Mouse (Mus musculus) stomach, postnatal 0 days (tissue): Measurements from ENCODE around the gene Gja5. TPM values are rescaled to one million over a fixed set of nuclear protein-coding genes. Genes with fewer than 3 reads are reported as not detected.
A peak's percentile ranks its signal among the peaks of the same experiment; 100 is the strongest.

ENCODE experiments used
- ATAC-seq: fragments of 200-750 bp; cut with Nextera tagmentation; 2 replicates; pipeline ENCODE4 v1.8.0; 2017; ENCODE audit not compliant: low FRiP score, low TSS enrichment
- DNase-seq: peaks from one replicate; pipeline ENCODE4 v3.0.0-alpha.2; 2016; ENCODE audit warnings: low spot score
- H3K27ac ChIP-seq: fragments of 300-500 bp; sonication (generic); replicated peaks from 2 replicates; pipeline ENCODE4 v1.5.1; 2014; ENCODE audit warnings: mild to moderate bottlenecking, control low read depth
- H3K27me3 ChIP-seq: fragments of 300-500 bp; sonication (generic); 2 replicates; pipeline ENCODE4 v1.6.1; 2014; ENCODE audit warnings: low read length; ENCODE audit not compliant: control insufficient read depth, insufficient read depth
- H3K36me3 ChIP-seq: fragments of 300-500 bp; sonication (generic); 2 replicates; pipeline ENCODE4 v1.6.1; 2014; ENCODE audit warnings: low read length, mixed read lengths; ENCODE audit not compliant: control insufficient read depth, insufficient read depth
- H3K4me1 ChIP-seq: fragments of 300-500 bp; sonication (generic); replicated peaks from 2 replicates; pipeline ENCODE4 v1.6.1; 2014; ENCODE audit warnings: antibody characterized with exemption; ENCODE audit not compliant: control insufficient read depth, insufficient read depth
- H3K4me2 ChIP-seq: fragments of 300-500 bp; sonication (generic); replicated peaks from 2 replicates; pipeline ENCODE4 v1.6.1; 2014; ENCODE audit warnings: low read depth, mild to moderate bottlenecking, control low read depth, moderate library complexity
- H3K4me3 ChIP-seq: fragments of 300-500 bp; sonication (generic); 2 replicates; pipeline ENCODE4 v1.5.1; 2014; ENCODE audit warnings: low read depth, low read length, control low read depth
- H3K9ac ChIP-seq: fragments of 300-500 bp; sonication (generic); 2 replicates; pipeline ENCODE4 v1.6.1; 2014; ENCODE audit warnings: mild to moderate bottlenecking, low read length, control low read depth, mixed read lengths
- H3K9me3 ChIP-seq: fragments of 300-500 bp; sonication (generic); 2 replicates; pipeline ENCODE4 v1.6.1; 2016; ENCODE audit warnings: low read length; ENCODE audit not compliant: control insufficient read depth
- CTCF ChIP-seq: IDR thresholded peaks from 2 replicates; pipeline ENCODE4 v1.5.1; 2016; ENCODE audit warnings: antibody characterized with exemption, low read depth, mild to moderate bottlenecking, moderate library complexity
- EP300 ChIP-seq: optimal IDR thresholded peaks from 2 replicates; pipeline ENCODE3; 2016; ENCODE audit warnings: antibody characterized with exemption
- WGBS: fragments of 180-500 bp; shearing (Covaris S2); extraction: QIAGEN DNeasy Blood & Tissue Kit; methylation state at CpG from one replicate; pipeline ENCODE4 v1.1.7; 2014; 5-methylcytosine and 5-hydroxymethylcytosine counted together
- polyA plus RNA-seq: library from polyadenylated mRNA; unstranded; fragments of >200 nt; fragmentation: Nextera tagmentation; extraction: Ambion mirVana; gene quantifications from 2 replicates; pipeline ENCODE4 v1.2.1, GENCODE M21; 2015

Gene Gja5
- polyA plus RNA-seq, 1 experiment from 2014 or later, result 4.1 TPM

DNA sequence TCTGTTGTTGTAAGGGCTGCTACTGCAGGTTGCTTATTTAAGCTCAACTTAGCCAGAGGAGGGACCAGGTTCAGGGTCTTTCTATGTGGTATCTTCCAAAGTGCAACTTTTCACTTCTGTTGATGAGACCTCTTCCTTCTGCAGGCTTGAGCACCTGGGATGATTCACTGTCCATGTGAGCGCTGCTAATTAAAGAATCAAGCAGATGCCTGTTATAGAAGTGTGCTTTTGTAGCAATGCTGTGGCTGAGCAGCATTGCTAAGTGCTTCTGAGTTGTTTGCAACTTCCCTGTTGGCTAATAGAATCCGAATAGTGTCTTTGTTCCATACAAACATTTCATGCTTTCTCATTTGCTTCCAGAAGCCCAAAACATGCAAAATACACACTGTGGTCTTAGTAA, 34.2 kb upstream of the Gja5 start:
- 96% methylated on average over 2 of the region's 2 CpGs for WGBS
- H3K9me3 ChIP-seq, result no peaks in the 10 kb centered on the region
- no peak for TF ChIP-seq EP300
- TF ChIP-seq CTCF, result no peak
- H3K4me1 ChIP-seq, result no peaks in the 10 kb centered on the region
- peaks cover 8% of the 10 kb centered on the region for H3K36me3 ChIP-seq
- H3K27ac ChIP-seq, result no peak overlapping the region
- H3K4me3 ChIP-seq, result no peak overlapping the region
- H3K4me2 ChIP-seq, result no peak overlapping the region
- DNase-seq (no peak), ATAC-seq (no peak)
- no peak overlapping the region for H3K9ac ChIP-seq
- H3K27me3 ChIP-seq, result no peaks in the 10 kb centered on the region

DNA sequence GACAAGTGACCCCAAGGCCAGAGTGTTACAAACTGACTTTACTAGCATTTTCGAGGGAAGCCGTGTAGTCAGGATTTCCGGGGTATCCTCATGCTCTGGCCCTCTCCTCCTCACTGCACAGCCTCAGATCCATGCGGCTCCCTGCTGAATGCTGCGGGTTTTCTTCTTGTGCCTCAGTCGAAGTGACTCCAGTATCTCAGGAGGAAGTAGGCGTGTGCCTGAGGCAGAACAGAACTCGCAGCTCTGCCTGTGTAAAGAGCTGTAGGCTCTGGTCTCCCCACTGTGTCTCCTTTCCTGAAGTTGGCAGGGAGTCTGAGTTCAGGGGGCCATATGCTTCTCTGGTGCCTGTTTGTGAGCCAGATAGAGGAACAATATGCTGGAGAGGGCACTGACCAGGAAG, 33.4 kb upstream of the Gja5 start:
- no peak overlapping the region for H3K4me3 ChIP-seq
- no peaks in the 10 kb centered on the region for H3K27me3 ChIP-seq
- ATAC-seq (no peak), DNase-seq (no peak)
- H3K27ac ChIP-seq, result no peak overlapping the region
- WGBS, result 88% methylated on average over 8 of the region's 8 CpGs
- no peak overlapping the region for H3K9ac ChIP-seq
- H3K9me3 ChIP-seq, result no peaks in the 10 kb centered on the region
- no peak overlapping the region for H3K4me2 ChIP-seq
- TF ChIP-seq CTCF (no peak), EP300 (no peak)
- H3K36me3 ChIP-seq, result peaks cover 8% of the 10 kb centered on the region
- H3K4me1 ChIP-seq, result no peaks in the 10 kb centered on the region

DNA sequence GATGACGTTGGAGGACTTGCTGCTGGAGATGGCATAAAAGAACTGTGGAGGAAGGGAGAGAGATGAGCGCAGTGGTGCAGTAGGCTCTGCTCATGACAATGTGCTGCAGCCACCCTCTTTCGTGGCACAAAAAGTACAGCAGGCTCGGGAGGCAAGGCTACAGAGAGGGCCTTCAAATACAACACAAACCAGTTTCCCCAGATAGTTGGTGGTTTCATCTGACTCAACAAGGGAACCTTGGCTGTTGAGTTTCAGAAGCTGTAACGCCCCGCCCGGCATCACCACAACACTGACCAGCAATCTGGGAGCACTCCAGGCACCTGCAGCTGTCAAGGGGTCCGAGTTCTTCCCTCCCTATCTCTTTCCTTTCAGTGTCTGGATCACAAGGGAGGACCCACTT, 32.0 kb upstream of the Gja5 start:
- Histone ChIP-seq H3K4me2 (no peak overlapping the region), H3K27me3 (no peaks in the 10 kb centered on the region), H3K27ac (no peak overlapping the region), H3K4me1 (no peaks in the 10 kb centered on the region), H3K36me3 (peaks cover 8% of the 10 kb centered on the region), H3K9me3 (no peaks in the 10 kb centered on the region), H3K4me3 (no peak overlapping the region), H3K9ac (no peak overlapping the region)
- no peak for ATAC-seq
- WGBS, result 95% methylated on average over 8 of the region's 8 CpGs
- TF ChIP-seq CTCF (no peak), EP300 (no peak)
- DNase-seq, result no peak

DNA sequence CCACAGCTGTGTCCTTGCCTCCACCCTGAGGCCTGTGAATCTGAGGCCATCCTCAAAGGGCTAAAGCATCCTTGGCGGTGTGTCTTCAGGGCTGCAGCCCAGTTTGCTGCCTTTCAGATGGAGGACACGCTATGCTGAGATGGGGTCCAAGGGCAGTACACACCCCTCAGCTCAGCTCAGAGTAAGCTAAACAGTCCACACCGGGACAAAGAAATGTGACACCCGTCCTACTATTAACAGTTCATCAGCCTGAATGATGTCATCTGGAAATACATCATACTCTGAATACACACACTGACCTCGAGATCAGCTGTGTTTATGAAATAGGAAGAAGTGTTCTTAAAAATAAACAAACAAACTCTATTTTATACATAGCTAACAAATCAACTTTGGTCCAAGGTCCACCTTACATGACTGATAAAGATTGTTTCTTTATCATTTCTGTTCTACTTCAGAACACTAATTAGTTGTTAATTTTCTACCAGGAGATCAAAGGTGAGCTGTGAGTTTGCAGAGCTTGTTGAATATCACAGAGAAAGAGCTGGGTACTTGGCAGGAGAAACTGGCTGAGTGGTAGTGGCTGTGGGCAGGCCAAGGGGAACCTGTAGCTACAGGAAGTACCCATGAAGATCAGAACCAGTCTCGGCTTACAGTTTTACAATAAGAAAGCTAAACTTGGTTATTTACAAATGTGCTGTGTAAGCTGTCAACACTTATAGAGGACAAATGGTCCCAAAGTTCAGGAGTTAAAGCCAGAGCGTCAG, 29.5 kb upstream of the Gja5 start:
- H3K27ac ChIP-seq, result no peak overlapping the region
- no peak overlapping the region for H3K9ac ChIP-seq
- ATAC-seq, result peak; percentile 85
- no peaks in the 10 kb centered on the region for H3K9me3 ChIP-seq
- H3K4me1 ChIP-seq, result no peaks in the 10 kb centered on the region
- 47% methylated on average over 7 of the region's 7 CpGs for WGBS
- peaks cover 12% of the 10 kb centered on the region for H3K36me3 ChIP-seq
- DNase-seq, result no peak
- no peak for TF ChIP-seq CTCF
- H3K4me3 ChIP-seq, result no peak overlapping the region
- no peaks in the 10 kb centered on the region for H3K27me3 ChIP-seq
- no peak overlapping the region for H3K4me2 ChIP-seq

DNA sequence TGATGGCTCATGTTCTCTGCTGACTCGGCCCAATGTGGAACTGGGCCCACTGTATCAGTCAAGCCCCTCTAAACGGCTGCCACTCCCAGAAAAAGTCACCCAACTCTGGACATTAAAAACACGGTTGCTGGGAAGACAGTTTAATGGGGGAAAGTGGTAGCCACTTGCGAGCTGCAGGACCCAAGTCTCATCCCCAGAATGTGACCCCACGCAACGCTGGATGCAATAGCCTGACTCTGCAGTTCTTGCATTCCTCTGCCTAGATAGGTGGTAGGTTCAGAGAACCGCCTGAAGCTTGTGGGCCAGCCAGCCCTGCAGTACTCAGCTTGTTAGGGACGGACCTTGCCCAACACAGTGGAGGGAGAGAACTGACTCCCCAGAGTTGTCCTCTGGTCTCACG, 25.0 kb upstream of the Gja5 start:
- Histone ChIP-seq H3K27me3 (no peaks in the 10 kb centered on the region), H3K4me2 (no peak overlapping the region), H3K27ac (no peak overlapping the region), H3K9me3 (no peaks in the 10 kb centered on the region), H3K4me3 (no peak overlapping the region), H3K9ac (no peak overlapping the region), H3K36me3 (peaks cover 10% of the 10 kb centered on the region), H3K4me1 (no peaks in the 10 kb centered on the region)
- WGBS, result 87% methylated on average over 9 of the region's 9 CpGs
- TF ChIP-seq EP300 (no peak), CTCF (no peak)
- ATAC-seq (no peak), DNase-seq (no peak)

DNA sequence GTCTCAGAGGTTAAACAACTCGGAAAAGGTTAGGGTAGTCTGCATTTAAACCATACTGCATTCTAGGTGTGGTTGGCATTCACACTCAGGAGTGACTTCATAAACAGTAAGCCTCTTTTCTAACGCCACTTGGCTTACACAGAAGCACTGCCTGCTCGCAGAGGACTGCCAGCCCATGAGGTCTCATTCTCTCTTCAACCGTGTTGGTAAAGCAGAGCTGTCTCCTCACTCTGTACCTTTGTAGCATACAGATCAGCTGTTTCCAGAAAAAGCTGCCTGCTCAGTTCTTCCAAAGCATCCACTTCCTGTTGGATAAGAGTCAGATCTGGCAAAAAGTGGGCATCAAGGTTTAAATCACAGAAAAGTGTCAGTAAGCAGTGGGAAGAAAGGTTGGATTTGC, 24.1 kb upstream of the Gja5 start:
- no peaks in the 10 kb centered on the region for H3K9me3 ChIP-seq
- H3K36me3 ChIP-seq, result peaks cover 10% of the 10 kb centered on the region
- H3K27me3 ChIP-seq, result no peaks in the 10 kb centered on the region
- H3K4me1 ChIP-seq, result no peaks in the 10 kb centered on the region
- no peak overlapping the region for H3K27ac ChIP-seq
- H3K4me2 ChIP-seq, result no peak overlapping the region
- TF ChIP-seq CTCF (no peak), EP300 (no peak)
- DNase-seq (no peak), ATAC-seq (no peak)
- H3K9ac ChIP-seq, result no peak overlapping the region
- 84% methylated on average over 4 of the region's 4 CpGs for WGBS
- H3K4me3 ChIP-seq, result no peak overlapping the region
